Mouse (Mus musculus): ENCODE measurements around the gene Rin1. TPM values are rescaled to one million over a fixed set of nuclear protein-coding genes. Genes with fewer than 3 reads are reported as not detected.

Gene Rin1
- polyA plus RNA-seq, 1 experiment from 2014 or later, result 5.9 TPM

- Histone ChIP-seq H3K36me3 (ENCODE audit: insufficient read depth) (peaks cover 39% of the 10 kb centered on the region), H3K9ac (no peak overlapping the region), H3K27ac (ENCODE audit: low read depth) (no peak overlapping the region), H3K9me3 (ENCODE audit: low read depth, low read length) (no peaks in the 10 kb centered on the region), H3K4me1 (ENCODE audit: insufficient read depth) (peaks cover 4% of the 10 kb centered on the region; the same call in 1 of the 2 replicates), H3K4me2 (no peak overlapping the region), H3K4me3 (ENCODE audit: low read depth, low read length) (no peak overlapping the region), H3K27me3 (ENCODE audit: insufficient read depth, low read length) (no peaks in the 10 kb centered on the region)
- DNase-seq, result peak; percentile 97
- TF ChIP-seq CTCF (IDR thresholded peaks at IDR 0.05; ENCODE audit: low read depth), result peak; percentile 93
- peak; percentile 47 for ATAC-seq (ENCODE audit: insufficient read depth)
- WGBS, result 1% methylated on average over 21 of the region's 21 CpGs
Measured at GRCm38 (mm10) chr19:5094243-5094632, 44.0 kb downstream of the Rin1 start.

- peaks cover 2% of the 10 kb centered on the region; the same call in 1 of the 2 replicates for H3K4me1 ChIP-seq (ENCODE audit: insufficient read depth)
- no peak for TF ChIP-seq CTCF (IDR thresholded peaks at IDR 0.05; ENCODE audit: low read depth)
- no peak overlapping the region for H3K27ac ChIP-seq (ENCODE audit: low read depth)
- no peak overlapping the region for H3K4me2 ChIP-seq
- WGBS, result 40% methylated on average over 11 of the region's 11 CpGs
- DNase-seq (no peak), ATAC-seq (ENCODE audit: insufficient read depth) (peak; percentile 22)
- H3K9ac ChIP-seq, result no peak overlapping the region
- H3K36me3 ChIP-seq (ENCODE audit: insufficient read depth), result peaks cover 39% of the 10 kb centered on the region
- no peak overlapping the region for H3K4me3 ChIP-seq (ENCODE audit: low read depth, low read length)
- H3K27me3 ChIP-seq (ENCODE audit: insufficient read depth, low read length), result no peaks in the 10 kb centered on the region
- H3K9me3 ChIP-seq (ENCODE audit: low read depth, low read length), result no peaks in the 10 kb centered on the region
Measured at GRCm38 (mm10) chr19:5094746-5095417, 44.6 kb downstream of the Rin1 start.

- no peak overlapping the region for H3K9ac ChIP-seq
- H3K4me3 ChIP-seq (ENCODE audit: low read depth, low read length), result no peak overlapping the region
- no peak overlapping the region for H3K27ac ChIP-seq (ENCODE audit: low read depth)
- DNase-seq (no peak), ATAC-seq (ENCODE audit: insufficient read depth) (no peak)
- no peak overlapping the region for H3K4me2 ChIP-seq
- H3K9me3 ChIP-seq (ENCODE audit: low read depth, low read length), result no peaks in the 10 kb centered on the region
- TF ChIP-seq CTCF (IDR thresholded peaks at IDR 0.05; ENCODE audit: low read depth), result no peak
- 6% methylated on average over 9 of the region's 9 CpGs for WGBS
- no peaks in the 10 kb centered on the region for H3K27me3 ChIP-seq (ENCODE audit: insufficient read depth, low read length)
- H3K36me3 ChIP-seq (ENCODE audit: insufficient read depth), result peaks cover 40% of the 10 kb centered on the region
- H3K4me1 ChIP-seq (ENCODE audit: insufficient read depth), result peaks cover 2% of the 10 kb centered on the region; the same call in 1 of the 2 replicates
Measured at GRCm38 (mm10) chr19:5095887-5096474, 45.7 kb downstream of the Rin1 start.

- Histone ChIP-seq H3K4me2 (peak overlapping the region; percentile 99), H3K27ac (ENCODE audit: low read depth) (no peak overlapping the region), H3K4me1 (ENCODE audit: insufficient read depth) (peaks cover 2% of the 10 kb centered on the region; the same call in 1 of the 2 replicates), H3K4me3 (ENCODE audit: low read depth, low read length) (peak overlapping the region; percentile 56), H3K9me3 (ENCODE audit: low read depth, low read length) (no peaks in the 10 kb centered on the region), H3K27me3 (ENCODE audit: insufficient read depth, low read length) (no peaks in the 10 kb centered on the region), H3K36me3 (ENCODE audit: insufficient read depth) (peaks cover 42% of the 10 kb centered on the region), H3K9ac (peak overlapping the region; percentile 76)
- no peak for DNase-seq
- ATAC-seq (ENCODE audit: insufficient read depth), result peak; percentile 10; the same call in 1 of the 2 replicates
- TF ChIP-seq CTCF (IDR thresholded peaks at IDR 0.05; ENCODE audit: low read depth), result no peak
- 3% methylated on average over 30 of the region's 31 CpGs for WGBS
Measured at GRCm38 (mm10) chr19:5097521-5098362, 47.5 kb downstream of the Rin1 start.

GRCm38 (mm10) chr19:5098363-5099143, 48.3 kb downstream of the Rin1 start, which contains the start of gene Cnih2:
Cnih2 (minus strand) TSS chr19:5098521.
- Histone ChIP-seq H3K9ac (peak within 1 kb of the TSS; percentile 76), H3K27me3 (ENCODE audit: insufficient read depth, low read length) (no peaks in the 10 kb centered on the region), H3K4me1 (ENCODE audit: insufficient read depth) (peaks cover 2% of the 10 kb centered on the region; the same call in 1 of the 2 replicates), H3K9me3 (ENCODE audit: low read depth, low read length) (no peaks in the 10 kb centered on the region), H3K4me3 (ENCODE audit: low read depth, low read length) (peak within 1 kb of the TSS; percentile 56), H3K4me2 (peak within 1 kb of the TSS; percentile 99), H3K36me3 (ENCODE audit: insufficient read depth) (peaks cover 43% of the 10 kb centered on the region), H3K27ac (ENCODE audit: low read depth) (peak within 1 kb of the TSS; percentile 20)
- ATAC-seq (ENCODE audit: insufficient read depth), result peak; percentile 61
- WGBS, result 3% methylated on average over 46 of the region's 48 CpGs
- peak; percentile 88 for DNase-seq
- TF ChIP-seq CTCF (IDR thresholded peaks at IDR 0.05; ENCODE audit: low read depth), result no peak

- ATAC-seq (ENCODE audit: insufficient read depth), result no peak
- peak overlapping the region; percentile 91; the same call in 1 of the 2 replicates for H3K27ac ChIP-seq (ENCODE audit: low read depth)
- peaks cover 5% of the 10 kb centered on the region; the same call in 1 of the 2 replicates for H3K4me1 ChIP-seq (ENCODE audit: insufficient read depth)
- no peaks in the 10 kb centered on the region for H3K9me3 ChIP-seq (ENCODE audit: low read depth, low read length)
- no peak for TF ChIP-seq CTCF (IDR thresholded peaks at IDR 0.05; ENCODE audit: low read depth)
- no peak for DNase-seq
- peaks cover 64% of the 10 kb centered on the region for H3K36me3 ChIP-seq (ENCODE audit: insufficient read depth)
- H3K4me3 ChIP-seq (ENCODE audit: low read depth, low read length), result peak overlapping the region; percentile 81
- H3K9ac ChIP-seq, result peak overlapping the region; percentile 87
- peak overlapping the region; percentile 89 for H3K4me2 ChIP-seq
- H3K27me3 ChIP-seq (ENCODE audit: insufficient read depth, low read length), result no peaks in the 10 kb centered on the region
- 4% methylated on average over 9 of the region's 9 CpGs for WGBS
Measured at GRCm38 (mm10) chr19:5106074-5106473, 55.8 kb downstream of the Rin1 start.

Other genes with a start within 250 kb of the Rin1 start
- gene Gm21992, start 238.9 kb upstream of the Rin1 start, polyA plus RNA-seq (2014; fragmentation: Nextera tagmentation; extraction: Ambion mirVana), result 20.5 and 25.3 TPM in 2 replicates
- 95.8 and 101 TPM in 2 replicates for gene Rbm14, start 238.8 kb upstream of the Rin1 start, polyA plus RNA-seq (2014; fragmentation: Nextera tagmentation; extraction: Ambion mirVana)
- 47.2 and 47.7 TPM in 2 replicates for gene Ccs, start 211.1 kb upstream of the Rin1 start, polyA plus RNA-seq (2014; fragmentation: Nextera tagmentation; extraction: Ambion mirVana)
- 0.05 TPM in 2 replicates for gene Ccdc87, start 211.1 kb upstream of the Rin1 start, polyA plus RNA-seq (2014; fragmentation: Nextera tagmentation; extraction: Ambion mirVana)
- 13.8 and 17.3 TPM in 2 replicates for gene Ctsf, start 195.4 kb upstream of the Rin1 start, polyA plus RNA-seq (2014; fragmentation: Nextera tagmentation; extraction: Ambion mirVana)
- gene Actn3, start 172.6 kb upstream of the Rin1 start, polyA plus RNA-seq (2014; fragmentation: Nextera tagmentation; extraction: Ambion mirVana), result 1.5 and 1.6 TPM in 2 replicates
- 6.2 and 7.9 TPM in 2 replicates for gene Zdhhc24, start 171.8 kb upstream of the Rin1 start, polyA plus RNA-seq (2014; fragmentation: Nextera tagmentation; extraction: Ambion mirVana)
- 7.6 and 8.0 TPM in 2 replicates for gene Bbs1, start 143.9 kb upstream of the Rin1 start, polyA plus RNA-seq (2014; fragmentation: Nextera tagmentation; extraction: Ambion mirVana)
- gene Dpp3, start 122.2 kb upstream of the Rin1 start, polyA plus RNA-seq (2014; fragmentation: Nextera tagmentation; extraction: Ambion mirVana), result 84.0 and 88.6 TPM in 2 replicates
- 1.6 TPM in 2 replicates for gene Peli3, start 107.4 kb upstream of the Rin1 start, polyA plus RNA-seq (2014; fragmentation: Nextera tagmentation; extraction: Ambion mirVana)
- gene Mrpl11, start 88.3 kb upstream of the Rin1 start, polyA plus RNA-seq (2014; fragmentation: Nextera tagmentation; extraction: Ambion mirVana), result 120 TPM in 2 replicates
- gene Npas4, start 60.2 kb upstream of the Rin1 start, polyA plus RNA-seq (2014; fragmentation: Nextera tagmentation; extraction: Ambion mirVana), result 0.05 TPM in 1 of 2 replicates, not detected in the other
- 3.1 and 3.4 TPM in 2 replicates for gene Slc29a2, start 26.6 kb upstream of the Rin1 start, polyA plus RNA-seq (2014; fragmentation: Nextera tagmentation; extraction: Ambion mirVana)
- gene B4gat1, start 11.7 kb upstream of the Rin1 start, polyA plus RNA-seq (2014; fragmentation: Nextera tagmentation; extraction: Ambion mirVana), result 45.8 and 47.9 TPM in 2 replicates
- gene AC124502.3, start 11.6 kb upstream of the Rin1 start, polyA plus RNA-seq (2014; fragmentation: Nextera tagmentation; extraction: Ambion mirVana), result 1.3 and 1.8 TPM in 2 replicates
- gene Brms1, start 9.1 kb upstream of the Rin1 start, polyA plus RNA-seq (2014; fragmentation: Nextera tagmentation; extraction: Ambion mirVana), result 43.4 and 48.0 TPM in 2 replicates
- 105 and 110 TPM in 2 replicates for gene Cd248, start 17.6 kb downstream of the Rin1 start, polyA plus RNA-seq (2014; fragmentation: Nextera tagmentation; extraction: Ambion mirVana)
- 3.1 and 4.4 TPM in 2 replicates for gene Tmem151a, start 35.0 kb downstream of the Rin1 start, polyA plus RNA-seq (2014; fragmentation: Nextera tagmentation; extraction: Ambion mirVana)
- gene Yif1a, start 38.1 kb downstream of the Rin1 start, polyA plus RNA-seq (2014; fragmentation: Nextera tagmentation; extraction: Ambion mirVana), result 99.2 and 105 TPM in 2 replicates
- 14.8 and 15.3 TPM in 2 replicates for gene Cnih2, start 48.0 kb downstream of the Rin1 start, polyA plus RNA-seq (2014; fragmentation: Nextera tagmentation; extraction: Ambion mirVana)
- 278 and 289 TPM in 2 replicates for gene Rab1b, start 56.6 kb downstream of the Rin1 start, polyA plus RNA-seq (2014; fragmentation: Nextera tagmentation; extraction: Ambion mirVana)
- gene Klc2, start 68.1 kb downstream of the Rin1 start, polyA plus RNA-seq (2014; fragmentation: Nextera tagmentation; extraction: Ambion mirVana), result 20.4 and 24.8 TPM in 2 replicates
- 27.8 and 31.8 TPM in 2 replicates for gene Pacs1, start 222.6 kb downstream of the Rin1 start, polyA plus RNA-seq (2014; fragmentation: Nextera tagmentation; extraction: Ambion mirVana)
- gene Sf3b2, start 245.0 kb downstream of the Rin1 start, polyA plus RNA-seq (2014; fragmentation: Nextera tagmentation; extraction: Ambion mirVana), result 334 and 368 TPM in 2 replicates
- 2.2 and 2.9 TPM in 2 replicates for gene Gal3st3, start 247.8 kb downstream of the Rin1 start, polyA plus RNA-seq (2014; fragmentation: Nextera tagmentation; extraction: Ambion mirVana)